Mouse (Mus musculus): ENCODE results near the gene Gm20388.
"Not testable (repeated sequence)": the region's sequence is repeated elsewhere in the genome, so short reads cannot be mapped to it uniquely, and the experiment has no call there.

Gm20388 gene

GRCm38 (mm10) chr8:121119635-121120455 lies 1209.2 kb downstream of the Gm20388 start:
- no peak for DNase-seq (ENCODE audit: inconsistent ontology term)

DNA sequence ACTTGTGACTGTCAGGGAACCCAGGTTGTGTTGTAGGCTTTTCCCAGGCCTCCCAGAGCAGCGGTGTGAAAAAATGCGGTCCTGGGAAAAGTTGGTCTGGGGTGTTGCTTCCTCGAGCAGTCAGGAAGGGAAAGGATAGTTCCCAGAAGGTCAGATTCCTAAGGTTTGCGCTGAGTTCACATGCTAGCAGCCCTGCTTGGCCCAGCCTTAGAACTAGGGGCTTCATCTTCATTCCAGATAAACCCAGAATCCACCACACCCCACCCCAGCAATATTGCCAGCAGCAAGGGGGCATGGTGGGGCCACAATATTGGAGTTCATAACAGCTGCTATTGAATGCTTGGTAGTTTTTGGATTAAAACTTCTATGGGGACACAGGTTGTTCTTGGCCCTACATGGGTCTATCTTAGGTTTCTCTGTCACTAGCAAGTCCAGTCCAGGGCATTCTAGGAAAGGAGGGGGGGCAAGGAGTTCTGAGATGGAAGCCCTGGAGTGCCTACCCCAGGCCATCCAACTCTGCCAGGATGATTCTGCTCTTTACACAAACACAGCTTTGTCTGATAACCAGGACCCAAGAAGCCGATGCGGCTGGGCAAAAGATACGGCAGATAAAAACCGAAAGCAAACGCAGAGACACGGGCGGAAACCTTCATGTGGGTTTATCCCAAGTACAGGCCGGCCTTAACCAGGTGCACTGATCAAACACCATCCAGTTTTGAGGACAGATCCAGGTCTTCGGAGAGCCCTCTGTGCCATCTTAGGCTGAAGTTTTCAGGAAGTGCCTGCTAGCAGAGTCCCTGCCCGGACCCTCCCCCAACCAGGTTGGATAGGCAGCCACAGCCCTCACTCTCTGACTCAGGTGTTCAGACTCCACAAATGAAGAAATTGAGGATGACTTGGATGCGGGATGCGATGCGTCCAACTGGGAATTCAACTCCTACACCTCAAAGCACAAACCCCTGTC lies 1210.1 kb downstream of the Gm20388 start:
- DNase-seq (ENCODE audit: inconsistent ontology term): no peak

DNA sequence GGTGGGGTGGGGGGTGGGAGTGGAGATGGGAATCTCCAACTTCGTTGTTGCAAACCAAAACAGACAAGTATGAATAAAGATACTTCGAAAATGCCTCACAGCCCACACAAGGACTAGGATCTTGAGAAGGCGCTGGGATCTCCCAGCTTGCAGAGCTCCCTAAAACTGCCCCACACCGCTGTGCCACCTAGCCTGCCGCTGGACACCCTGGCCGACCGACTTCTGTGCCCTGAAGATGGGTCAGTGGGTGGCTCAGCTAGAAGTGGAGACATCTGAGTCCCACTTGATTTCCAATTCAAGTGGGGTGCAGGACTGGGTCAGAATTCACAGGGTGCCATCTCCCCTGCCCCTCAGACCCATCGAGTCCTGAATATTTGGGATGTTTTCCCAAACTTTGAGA lies 1211.1 kb downstream of the Gm20388 start:
- no peak for DNase-seq (ENCODE audit: inconsistent ontology term)

DNA sequence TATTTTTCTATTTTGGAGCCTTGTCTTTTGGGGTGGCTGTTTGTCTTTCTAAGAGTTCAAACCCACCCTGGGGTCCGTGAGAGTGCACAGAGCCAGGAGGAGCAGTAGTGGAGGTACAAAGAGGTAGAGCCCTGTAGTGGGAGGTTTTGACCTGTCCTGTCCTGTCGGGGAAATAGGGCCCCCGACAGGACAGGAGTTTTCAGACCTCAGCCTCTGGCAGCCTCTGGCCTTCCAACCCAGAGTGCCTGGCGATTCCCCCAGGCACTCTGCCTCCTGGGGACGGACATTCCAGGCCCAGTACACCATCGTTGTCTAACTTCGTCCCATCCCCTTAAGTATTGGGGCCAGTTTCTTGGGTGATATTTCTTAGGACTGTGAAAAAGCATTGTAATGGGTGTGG lies 1211.7 kb downstream of the Gm20388 start:
- no peak for DNase-seq (ENCODE audit: inconsistent ontology term)

DNA sequence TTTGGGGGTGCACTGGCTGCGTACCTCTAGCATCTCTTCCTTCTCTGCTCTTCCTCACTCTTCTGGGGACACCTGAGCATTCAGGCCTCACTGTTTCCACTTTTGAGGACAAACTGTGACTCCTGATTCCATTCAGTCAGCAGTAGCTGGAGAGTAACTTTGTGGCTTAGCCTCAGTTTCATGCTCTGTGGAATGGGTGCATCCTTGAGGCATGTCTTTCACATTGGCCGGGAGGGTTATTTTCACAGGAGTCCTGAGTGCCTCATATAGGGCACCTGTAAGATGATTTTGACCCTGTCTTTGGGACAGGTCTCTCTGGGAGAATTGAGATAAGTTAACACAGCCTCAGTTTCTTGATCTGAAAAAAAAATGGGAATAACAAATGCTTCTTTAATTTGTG lies 1212.5 kb downstream of the Gm20388 start:
- no peak for DNase-seq (ENCODE audit: inconsistent ontology term)

DNA sequence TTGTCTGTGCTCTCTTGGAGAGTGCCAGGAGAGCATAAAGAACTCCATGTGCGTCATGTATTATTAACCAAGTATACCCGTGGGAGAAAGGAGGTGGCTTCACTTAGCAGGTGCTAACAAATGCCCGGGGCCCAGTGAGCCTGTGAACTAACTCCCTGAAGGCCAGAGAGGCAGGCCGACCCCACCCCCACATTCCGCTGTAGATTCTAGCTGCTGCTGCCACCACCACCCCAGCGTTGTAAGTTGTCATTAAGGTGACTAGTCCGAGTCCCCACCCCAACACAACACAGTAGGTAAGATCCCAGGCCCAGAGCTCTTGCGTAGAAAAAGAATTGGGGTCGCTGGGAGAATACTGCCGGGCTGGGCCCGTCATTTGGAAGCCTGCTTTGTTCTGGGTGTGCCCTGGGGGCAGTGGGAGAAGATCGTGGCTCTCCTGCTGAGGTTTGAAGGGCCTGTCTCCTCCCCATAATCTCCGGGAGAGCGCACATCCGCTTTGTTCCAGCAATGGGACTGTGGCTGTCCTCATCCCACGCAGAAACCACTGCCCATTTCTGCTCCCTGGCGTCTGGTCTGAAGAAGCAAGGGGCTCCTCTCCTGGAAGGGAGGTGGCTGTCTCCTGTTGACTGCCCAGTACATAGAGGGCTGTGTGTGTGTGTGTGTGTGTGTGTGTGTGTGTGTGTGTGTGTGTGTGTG lies 1214.1 kb downstream of the Gm20388 start:
- DNase-seq (ENCODE audit: inconsistent ontology term): peak; percentile 51

- peak; percentile 88 for DNase-seq (ENCODE audit: inconsistent ontology term)
These were observed 1214.8 kb downstream of the Gm20388 start for GRCm38 (mm10) chr8:121125311-121125876.

GRCm38 (mm10) chr8:121126191-121126590 lies 1215.5 kb downstream of the Gm20388 start:
- no peak for DNase-seq (ENCODE audit: inconsistent ontology term)

- DNase-seq (ENCODE audit: inconsistent ontology term): no peak
These were observed 1216.1 kb downstream of the Gm20388 start for GRCm38 (mm10) chr8:121126694-121127093.

GRCm38 (mm10) chr8:121127291-121127701 lies 1216.7 kb downstream of the Gm20388 start:
- no peak for DNase-seq (ENCODE audit: inconsistent ontology term)

GRCm38 (mm10) chr8:121127756-121128375 lies 1217.2 kb downstream of the Gm20388 start, which contains the start of gene Foxl1:
Foxl1 (plus strand) TSS chr8:121127940.
- DNase-seq (ENCODE audit: inconsistent ontology term): no peak

DNA sequence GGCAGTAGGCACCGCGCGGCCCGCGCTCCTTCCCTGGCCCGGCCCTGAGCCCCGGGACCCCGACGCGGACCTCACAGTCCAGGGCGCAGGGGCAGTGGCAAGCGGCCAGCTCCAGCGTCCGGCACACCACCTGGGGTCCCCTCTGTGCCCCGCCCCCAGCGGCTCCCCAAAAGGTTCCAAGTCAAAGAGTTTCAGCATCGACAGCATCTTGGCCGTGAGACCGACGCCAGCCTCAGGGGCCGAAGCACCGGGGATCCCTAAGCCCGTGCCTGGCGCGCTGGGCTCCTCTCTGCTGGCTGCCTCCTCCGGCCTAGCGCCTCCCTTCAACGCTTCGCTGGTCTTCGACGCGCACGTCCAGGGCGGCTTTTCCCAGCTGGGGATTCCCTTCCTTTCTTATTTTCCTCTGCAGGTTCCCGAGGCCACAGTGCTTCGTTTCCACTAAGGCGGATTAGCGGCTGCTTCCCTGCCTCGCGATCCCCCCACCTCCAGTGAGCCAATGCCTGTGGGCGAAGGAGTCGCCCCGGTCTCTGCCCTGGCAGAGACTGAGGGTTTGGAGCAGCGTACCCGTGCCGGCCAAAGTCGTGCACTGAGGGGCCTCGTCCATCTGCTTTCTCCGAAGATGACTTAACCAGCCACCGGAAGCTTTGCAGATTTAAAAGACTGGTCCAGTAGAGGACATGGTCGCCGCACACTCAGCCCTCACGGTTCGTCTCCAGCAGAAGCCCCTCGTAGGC lies 1218.1 kb downstream of the Gm20388 start:
- no peak for DNase-seq (ENCODE audit: inconsistent ontology term)

- DNase-seq (ENCODE audit: inconsistent ontology term): no peak
These were observed 1218.8 kb downstream of the Gm20388 start for GRCm38 (mm10) chr8:121129265-121129940.

- no peak for DNase-seq (ENCODE audit: inconsistent ontology term)
These were observed 1219.9 kb downstream of the Gm20388 start for GRCm38 (mm10) chr8:121130522-121130921.

GRCm38 (mm10) chr8:121132961-121133513 lies 1222.4 kb downstream of the Gm20388 start:
- no peak for DNase-seq (ENCODE audit: inconsistent ontology term)

DNA sequence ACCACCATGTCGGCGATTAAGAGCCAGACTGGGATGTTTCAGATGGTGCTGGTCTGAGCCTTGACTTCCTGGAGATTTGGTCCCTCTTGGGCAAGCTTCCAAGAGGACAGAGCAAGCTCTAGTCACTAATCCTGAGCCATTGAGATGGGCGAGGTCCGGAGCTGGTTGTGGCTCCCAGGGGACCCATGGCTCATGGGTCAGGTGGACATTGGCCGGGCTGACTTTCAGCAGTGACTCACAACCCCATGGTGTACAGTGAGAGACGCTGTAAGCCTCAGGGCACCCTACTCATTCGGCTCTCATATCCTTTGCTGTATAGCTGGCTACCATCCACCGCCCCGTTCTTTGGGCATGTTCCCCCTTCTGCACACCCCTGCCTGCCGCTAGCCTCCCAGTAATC lies 1223.5 kb downstream of the Gm20388 start:
- no peak for DNase-seq (ENCODE audit: inconsistent ontology term)

DNA sequence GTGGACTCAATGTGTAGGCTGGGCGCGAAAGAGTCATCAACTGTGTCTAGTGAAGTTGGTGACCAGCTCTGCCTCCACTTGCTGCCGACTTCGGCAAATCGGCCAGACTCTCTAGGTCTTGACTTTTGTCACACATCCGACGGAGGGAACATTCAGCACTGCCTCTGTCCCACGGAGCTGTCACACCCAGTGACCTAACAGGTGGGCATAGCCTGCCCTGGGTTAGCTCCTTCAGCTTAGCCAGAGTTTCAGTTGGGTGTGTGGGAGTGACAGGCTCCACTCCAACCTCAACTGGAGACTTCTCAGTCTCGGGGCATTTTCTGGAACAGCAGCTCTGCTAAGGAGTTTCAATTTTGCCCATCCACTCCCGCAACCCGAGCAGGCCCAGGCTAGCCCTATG lies 1223.9 kb downstream of the Gm20388 start:
- no peak for DNase-seq (ENCODE audit: inconsistent ontology term)

- no peak for DNase-seq (ENCODE audit: inconsistent ontology term)
These were observed 1226.2 kb downstream of the Gm20388 start for GRCm38 (mm10) chr8:121136856-121137255.

GRCm38 (mm10) chr8:121145457-121146134 lies 1235.0 kb downstream of the Gm20388 start:
- not testable (repeated sequence) for DNase-seq (ENCODE audit: inconsistent ontology term)

Measured in Muller cell, postnatal 12 days (primary cell).